Mouse (Mus musculus) spleen, postnatal 14 days (tissue): Measurements from ENCODE around the gene Tssk2.

Experiments used
- DNase-seq, 2 experiments: peaks; one replicate each; pipeline ENCODE4 v3.0.0; 2021 to 2022; ENCODE audit warnings: low spot score in 2 of 2

Gene Tssk2

DNA sequence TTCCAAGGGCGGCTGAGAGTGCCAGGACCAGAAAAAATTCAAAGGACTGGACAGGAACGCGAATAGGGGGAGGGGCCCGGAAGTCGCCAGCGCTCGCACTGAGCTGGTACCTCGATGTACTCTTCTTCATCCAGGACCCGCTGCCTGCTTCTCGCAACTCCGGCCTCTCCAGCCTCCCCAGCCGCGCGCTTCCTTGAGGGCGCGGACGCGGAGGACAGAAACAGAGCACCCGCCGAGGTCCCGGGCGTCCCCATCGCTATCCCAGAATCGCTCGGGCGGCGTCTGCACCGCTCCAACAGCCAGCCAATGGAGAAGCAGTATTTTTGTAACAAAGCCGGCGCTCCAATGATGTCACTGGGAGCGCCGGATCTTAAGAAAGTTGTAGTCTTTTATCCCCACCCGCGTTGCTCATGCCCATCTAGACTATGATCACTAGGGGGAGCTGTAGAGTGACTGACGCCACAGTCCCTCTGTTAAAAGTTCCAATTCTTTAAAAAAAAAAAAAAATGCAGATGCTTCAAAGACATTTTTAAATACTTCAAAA, 12.7 kb downstream of the Tssk2 start, which contains the start of gene Ess2:
Gene Ess2, minus strand, starts transcription at position 297 of the 544 bp plus-strand sequence.
- DNase-seq: peak; percentile 69 to 80

GRCm38 (mm10) chr16:17914307-17915249, 16.1 kb downstream of the Tssk2 start, which contains the start of gene Gsc2:
Gsc2 (minus strand) TSS chr16:17915059.
- DNase-seq: no peak

DNA sequence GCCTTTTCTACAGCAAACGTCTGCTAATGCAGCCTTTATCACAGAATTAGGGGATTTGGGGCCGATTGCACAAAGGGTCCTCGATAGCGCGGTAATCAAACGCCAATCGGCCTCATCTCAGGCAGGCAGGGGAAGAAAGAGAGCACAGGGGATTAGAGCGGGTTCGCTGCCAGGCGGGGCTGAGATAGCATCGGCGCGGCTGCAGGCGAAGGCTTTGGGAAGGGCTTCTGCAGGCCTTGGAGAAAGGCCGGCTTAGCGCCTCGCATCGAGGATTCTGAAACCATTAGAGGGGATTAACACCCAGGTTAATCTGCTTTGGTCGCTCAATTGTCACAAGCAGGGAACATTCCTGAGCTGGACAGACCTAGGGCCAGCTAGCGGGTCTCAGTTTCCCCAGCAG, 22.1 kb downstream of the Tssk2 start:
- no peak for DNase-seq

DNA sequence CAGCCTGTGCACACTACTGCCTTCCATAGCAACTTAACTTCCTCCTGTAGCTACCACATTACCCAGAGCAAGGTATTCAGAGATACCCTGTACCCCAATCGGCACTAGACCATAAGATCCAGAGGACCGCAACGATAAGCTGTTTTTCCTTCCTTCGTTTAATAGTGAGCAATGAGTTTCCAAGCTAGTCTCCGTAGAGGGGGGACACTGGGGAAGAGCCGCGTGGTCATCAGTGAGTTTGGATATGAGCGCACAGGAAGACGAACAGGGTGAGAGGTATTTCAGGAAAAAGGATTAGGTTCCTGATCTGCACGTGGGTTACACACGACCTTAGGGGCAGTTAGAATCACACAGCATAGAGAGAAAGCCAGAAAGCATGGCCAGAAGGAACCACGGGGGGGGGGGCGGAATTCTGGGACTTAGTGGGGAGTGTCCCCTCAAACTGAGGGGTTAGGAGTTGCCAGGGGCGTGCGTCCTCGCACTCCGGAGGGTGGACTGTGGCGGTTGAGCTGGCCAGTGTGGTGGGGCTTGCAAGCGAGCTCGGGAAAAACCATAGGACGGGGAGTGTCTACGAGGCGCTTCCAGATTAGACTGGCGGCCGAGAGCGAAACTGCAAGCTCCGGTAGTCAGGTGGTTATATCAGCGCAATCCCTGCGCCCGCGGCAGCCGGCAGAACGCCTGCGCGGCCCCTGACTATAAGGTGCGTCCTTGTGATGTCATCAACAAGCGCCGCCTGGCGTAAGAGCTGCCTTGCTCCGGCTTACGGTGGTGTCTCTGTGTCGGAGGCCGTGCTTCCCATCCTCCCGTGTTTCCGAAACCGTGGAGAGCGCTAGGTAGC, 23.1 kb downstream of the Tssk2 start:
- peak; percentile 85 to 92 for DNase-seq

DNA sequence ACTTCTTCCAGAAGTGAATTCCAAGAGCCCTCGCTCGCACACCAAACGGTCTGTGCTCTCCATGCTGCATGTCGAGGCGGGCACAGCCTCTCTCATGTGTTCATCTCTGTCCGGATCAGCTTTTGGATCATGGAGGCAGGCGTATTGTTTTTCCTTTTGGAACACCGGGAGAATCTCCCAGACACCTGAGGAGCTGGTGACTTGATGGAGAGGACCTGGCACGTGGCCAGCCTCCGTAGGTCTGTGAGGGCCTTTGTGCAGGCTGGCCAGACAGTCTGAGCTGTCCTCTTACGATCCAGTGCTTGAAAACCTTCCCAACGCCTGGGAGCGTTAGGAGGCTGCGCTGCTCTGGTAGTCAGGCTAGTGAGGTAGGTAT, 23.7 kb downstream of the Tssk2 start:
- DNase-seq: no peak

DNA sequence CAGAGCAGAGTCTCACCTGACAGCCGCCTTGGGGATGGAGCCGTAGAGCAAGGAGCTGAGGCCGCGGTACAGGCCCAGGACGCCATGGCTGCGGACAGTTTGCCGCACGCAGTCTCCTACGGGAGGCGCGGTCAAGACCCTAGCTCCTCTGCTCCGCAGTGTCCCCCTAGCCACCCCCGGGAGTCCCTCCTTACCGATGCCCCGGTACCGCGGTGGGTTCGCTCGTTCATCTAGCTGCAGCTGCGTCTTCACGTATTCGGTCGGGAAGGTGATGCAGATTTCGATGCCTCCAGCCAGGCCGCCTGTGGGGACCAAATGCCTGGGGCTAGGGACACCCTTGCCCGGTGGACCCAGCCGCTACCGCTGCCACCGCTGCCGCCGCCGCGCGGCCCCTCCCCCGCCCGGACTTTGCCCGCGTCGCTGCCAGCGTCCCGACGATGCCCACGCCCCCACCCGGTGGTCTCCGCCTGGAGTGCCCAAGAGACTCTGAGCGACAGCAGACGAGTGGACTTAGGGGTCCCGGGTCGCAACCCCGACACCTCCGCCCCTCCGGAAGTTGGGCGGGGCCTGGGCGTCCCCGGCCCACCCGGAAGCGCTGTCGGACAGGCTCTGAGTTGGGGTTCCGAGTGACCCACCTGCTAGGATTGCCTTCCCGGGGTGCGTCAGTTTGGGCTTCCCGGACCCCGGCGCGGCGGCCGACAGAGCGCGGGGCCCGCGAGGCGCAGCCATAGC, 29.1 kb downstream of the Tssk2 start:
- DNase-seq: no peak

DNA sequence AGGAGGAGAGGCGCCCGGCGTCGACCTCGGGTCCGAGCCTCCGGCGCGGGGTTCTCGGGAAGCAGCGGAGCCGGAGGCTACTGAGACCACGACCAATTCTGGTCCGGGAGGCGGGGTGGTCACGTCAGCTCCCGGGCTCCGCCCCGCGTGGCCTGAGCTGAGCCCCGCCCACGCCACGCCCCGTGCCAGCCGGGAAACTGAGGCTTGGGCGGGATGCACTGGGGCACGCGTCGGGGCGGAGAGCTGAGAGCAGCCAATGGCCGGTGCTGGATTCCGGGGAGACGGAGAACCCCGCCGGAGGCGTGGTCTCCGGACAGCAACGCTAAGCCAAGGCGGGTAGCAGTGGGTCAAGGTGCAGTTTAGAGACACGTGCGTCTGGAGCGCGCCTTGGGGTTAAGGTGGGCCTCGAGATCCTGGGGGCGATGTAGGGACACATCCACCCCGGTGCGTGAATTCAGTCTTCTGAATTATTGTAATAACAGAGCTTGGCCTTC, 29.7 kb downstream of the Tssk2 start, which contains the start of gene Slc25a1:
Gene Slc25a1, minus strand, starts transcription at position 133 of the 494 bp plus-strand sequence.
- peak; percentile 60 to 61 for DNase-seq

DNA sequence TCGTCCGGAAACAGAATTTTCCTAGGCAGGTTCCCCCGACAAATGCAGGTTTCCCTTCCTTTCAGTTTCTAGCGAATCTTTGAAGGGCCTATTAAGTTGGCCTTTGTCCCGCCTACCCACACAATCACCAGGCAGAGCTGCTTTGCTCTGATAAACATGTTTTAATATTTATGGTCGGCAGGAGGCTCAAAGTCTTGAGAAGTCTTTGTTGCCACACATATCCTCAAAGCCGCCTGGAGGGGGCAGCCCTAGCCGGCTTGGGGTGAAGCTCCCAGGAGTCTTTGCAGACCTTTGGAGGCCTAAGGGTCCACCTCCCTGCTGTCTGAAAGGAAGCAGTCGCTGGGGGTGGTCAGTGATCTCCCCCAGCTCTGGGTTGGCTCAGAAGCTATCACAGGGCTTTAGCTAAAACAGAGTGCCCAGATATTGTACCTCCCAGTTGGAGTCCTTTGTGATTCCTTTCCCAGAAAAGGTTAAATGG, 30.2 kb downstream of the Tssk2 start:
- DNase-seq: peak; percentile 47 to 69

- no peak for DNase-seq
Observed at GRCm38 (mm10) chr16:17929211-17929610, 30.8 kb downstream of the Tssk2 start.

GRCm38 (mm10) chr16:17929631-17930030, 31.2 kb downstream of the Tssk2 start:
- DNase-seq: no peak

DNA sequence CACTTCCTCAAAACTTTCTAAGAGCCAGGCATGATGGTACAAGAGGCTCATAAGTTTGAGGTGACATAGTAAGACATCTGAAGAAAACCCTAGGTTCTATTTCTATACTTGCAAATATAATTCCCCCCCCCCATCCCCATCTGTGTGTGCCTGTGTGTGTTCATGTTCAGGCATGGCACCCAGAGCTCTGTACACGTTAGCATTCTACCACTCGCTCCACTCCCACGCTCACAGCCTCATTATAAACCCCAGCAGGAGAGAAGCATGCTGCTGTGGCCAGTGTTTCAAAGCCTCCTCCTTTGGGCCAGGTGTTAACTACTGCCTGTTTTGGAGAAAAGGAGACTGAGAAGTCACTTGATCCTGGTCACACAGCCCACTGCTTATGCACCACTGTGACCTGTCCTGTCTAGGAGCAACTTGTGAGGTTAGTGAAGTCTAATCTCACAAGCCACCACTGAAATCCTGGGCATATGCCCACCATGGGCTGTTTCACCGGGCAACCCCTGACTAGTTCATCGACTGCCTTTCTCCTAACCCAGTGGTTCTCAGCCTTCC, 33.5 kb downstream of the Tssk2 start:
- no peak for DNase-seq

DNA sequence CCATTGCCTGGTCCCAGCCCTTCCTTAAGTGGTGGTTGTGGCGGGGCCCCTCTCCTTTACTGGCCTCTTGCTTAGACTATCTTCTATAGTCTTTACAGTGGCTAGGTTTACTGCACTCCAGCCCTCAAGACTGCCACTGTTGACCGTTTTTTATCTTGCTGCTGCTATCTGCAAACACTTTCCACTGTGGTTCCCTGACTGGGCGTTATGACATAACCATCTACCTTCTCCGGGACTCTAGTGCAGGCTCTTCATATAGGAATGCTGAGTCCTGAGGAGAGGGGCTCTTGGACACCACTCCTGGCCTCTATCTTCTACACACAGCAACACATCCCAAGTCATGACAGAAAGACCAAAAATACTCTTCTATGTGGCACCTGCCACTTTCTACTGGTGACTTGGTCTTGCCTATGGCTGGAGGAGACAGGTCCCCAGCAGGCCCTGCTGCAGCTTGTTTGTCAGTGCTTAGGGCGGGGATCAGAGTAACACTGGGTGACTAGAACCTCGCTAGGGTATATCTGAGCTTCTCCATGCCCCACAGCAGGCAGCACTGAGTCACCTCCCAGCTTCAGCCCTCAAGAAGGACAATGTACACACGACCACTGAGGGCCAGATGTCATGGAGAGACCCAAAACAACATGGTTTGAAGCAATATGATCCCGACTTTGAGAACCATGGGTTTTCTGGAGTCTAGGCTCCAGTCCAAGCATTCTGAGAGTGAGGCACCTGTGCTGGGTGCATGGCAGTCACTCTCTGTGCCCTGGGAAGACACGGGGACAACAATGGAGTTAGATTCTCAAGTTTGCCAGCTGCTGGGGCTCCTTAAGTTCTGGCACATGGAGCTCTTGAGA, 35.4 kb downstream of the Tssk2 start:
- no peak for DNase-seq

- no peak for DNase-seq
Observed at GRCm38 (mm10) chr16:17934445-17934910, 36.0 kb downstream of the Tssk2 start.

DNA sequence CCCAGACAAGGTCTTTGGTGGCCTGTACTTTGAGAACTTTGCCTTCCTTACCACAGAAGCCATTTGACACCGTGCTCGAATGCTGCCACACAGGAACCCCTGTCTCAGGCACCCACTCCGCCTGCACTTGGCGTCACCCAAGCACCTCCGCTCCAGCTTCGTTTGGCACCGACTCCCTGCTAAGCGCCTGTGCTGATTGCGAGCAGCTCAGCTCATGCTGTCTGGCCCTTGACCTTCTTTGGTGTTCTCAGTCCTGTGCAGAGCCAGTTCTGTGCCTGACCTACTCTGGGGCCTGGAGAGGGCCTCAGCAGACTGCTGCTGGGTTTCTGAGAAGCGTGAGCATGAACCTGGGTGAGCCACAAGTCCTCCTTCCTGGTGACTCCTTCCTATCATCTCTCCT, 38.3 kb downstream of the Tssk2 start:
- no peak for DNase-seq

- no peak for DNase-seq
Observed at GRCm38 (mm10) chr16:17938187-17938586, 39.8 kb downstream of the Tssk2 start.

DNA sequence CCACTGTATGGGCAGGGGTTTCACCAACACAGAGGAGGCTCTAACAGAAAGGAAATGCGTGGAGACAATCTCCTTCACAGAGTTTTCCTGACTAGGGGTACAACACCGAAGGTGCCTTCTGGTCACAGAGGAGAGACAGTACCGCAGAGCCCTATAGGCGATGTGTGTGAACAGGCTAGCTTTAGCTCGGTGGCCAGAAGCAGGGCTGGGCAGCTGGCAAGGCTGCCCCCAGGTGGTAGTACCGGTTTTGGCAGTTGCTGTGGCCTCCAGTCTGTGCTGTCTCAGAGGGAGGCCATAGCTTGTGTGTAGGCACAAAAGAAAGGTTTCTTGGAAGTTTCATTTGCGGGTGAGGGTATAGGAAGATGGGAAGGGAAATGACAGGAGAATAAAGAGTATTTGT, 40.4 kb downstream of the Tssk2 start:
- peak; percentile 54 to 67 for DNase-seq

- no peak for DNase-seq
Observed at GRCm38 (mm10) chr16:17939255-17939751, 40.9 kb downstream of the Tssk2 start.

DNA sequence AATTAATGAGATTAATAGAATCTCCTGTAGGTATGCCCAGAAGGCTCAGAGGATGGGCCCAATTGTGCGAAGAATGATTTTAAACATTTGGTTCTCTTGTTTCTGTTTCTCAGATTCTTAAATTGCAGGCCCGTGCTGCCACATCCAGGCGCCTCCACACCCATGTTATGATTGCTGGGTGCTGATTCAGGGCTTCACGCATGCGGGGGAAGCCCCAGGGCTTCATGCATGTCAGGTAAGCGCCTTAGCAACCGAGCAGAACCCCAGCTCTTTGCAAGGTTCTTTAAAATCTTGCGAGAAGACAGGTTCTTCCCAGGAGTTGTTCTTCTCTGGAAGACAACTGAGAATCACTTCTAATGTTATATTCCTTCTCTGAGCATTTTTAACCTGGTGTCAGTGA, 45.0 kb downstream of the Tssk2 start:
- no peak for DNase-seq

GRCm38 (mm10) chr16:17945081-17945831, 46.8 kb downstream of the Tssk2 start:
- DNase-seq: no peak
